Mouse (Mus musculus): ENCODE measurements around the gene Plcd1.

GRCm38 (mm10) chr9:119089437-119089836 lies 3.9 kb downstream of the Plcd1 start:
- TF ChIP-seq USF1 (IDR thresholded peaks at IDR 0.05; ENCODE audit: low read depth) (no peak), POLR2AphosphoS2 (IDR thresholded peaks at IDR 0.05; ENCODE audit: insufficient read length, low read depth) (no peak)

All from myocyte (in vitro differentiated cells).